Mouse (Mus musculus): ENCODE data around the gene Mthfd1l.

GRCm38 (mm10) chr10:4209040-4209439 lies 236.1 kb downstream of the Mthfd1l start:
- TF ChIP-seq CTCF (conservative IDR thresholded peaks at IDR 0.05 in 1 of 2, IDR thresholded peaks at IDR 0.05 in 1 of 2; ENCODE audit: low read depth in 2 of 2, low read length in 2 of 2): no peak
- TF ChIP-seq USF2 (conservative IDR thresholded peaks at IDR 0.05; ENCODE audit: low read depth, low read length): no peak
- TF ChIP-seq POLR2A (IDR thresholded peaks at IDR 0.05; ENCODE audit: low read depth, low read length): no peak
- no peak for TF ChIP-seq CHD1 (IDR thresholded peaks at IDR 0.05; ENCODE audit: low read depth, low read length)
- no peak for TF ChIP-seq EP300 (IDR thresholded peaks at IDR 0.05; ENCODE audit: low read length)
- TF ChIP-seq ETS1 (conservative IDR thresholded peaks at IDR 0.05; ENCODE audit: low read depth, low read length): no peak
- no peak for TF ChIP-seq SIN3A (IDR thresholded peaks at IDR 0.05; ENCODE audit: low read length)
- TF ChIP-seq USF1 (IDR thresholded peaks at IDR 0.05; ENCODE audit: low read depth, low read length): no peak
- no peak for TF ChIP-seq RCOR1 (conservative IDR thresholded peaks at IDR 0.05; ENCODE audit: low read depth, low read length)
- TF ChIP-seq MAZ (IDR thresholded peaks at IDR 0.05; ENCODE audit: low read depth, low read length): no peak
- TF ChIP-seq TCF12 (IDR thresholded peaks at IDR 0.05; ENCODE audit: low read depth, low read length): no peak
